Mouse (Mus musculus) urinary bladder, postnatal 25 days (tissue): Measurements from ENCODE around the gene Hexa.

ENCODE experiments used
- DNase-seq: peaks from one replicate; pipeline ENCODE4 v3.0.0; 2022; ENCODE audit warnings: low spot score

Gene Hexa

DNA sequence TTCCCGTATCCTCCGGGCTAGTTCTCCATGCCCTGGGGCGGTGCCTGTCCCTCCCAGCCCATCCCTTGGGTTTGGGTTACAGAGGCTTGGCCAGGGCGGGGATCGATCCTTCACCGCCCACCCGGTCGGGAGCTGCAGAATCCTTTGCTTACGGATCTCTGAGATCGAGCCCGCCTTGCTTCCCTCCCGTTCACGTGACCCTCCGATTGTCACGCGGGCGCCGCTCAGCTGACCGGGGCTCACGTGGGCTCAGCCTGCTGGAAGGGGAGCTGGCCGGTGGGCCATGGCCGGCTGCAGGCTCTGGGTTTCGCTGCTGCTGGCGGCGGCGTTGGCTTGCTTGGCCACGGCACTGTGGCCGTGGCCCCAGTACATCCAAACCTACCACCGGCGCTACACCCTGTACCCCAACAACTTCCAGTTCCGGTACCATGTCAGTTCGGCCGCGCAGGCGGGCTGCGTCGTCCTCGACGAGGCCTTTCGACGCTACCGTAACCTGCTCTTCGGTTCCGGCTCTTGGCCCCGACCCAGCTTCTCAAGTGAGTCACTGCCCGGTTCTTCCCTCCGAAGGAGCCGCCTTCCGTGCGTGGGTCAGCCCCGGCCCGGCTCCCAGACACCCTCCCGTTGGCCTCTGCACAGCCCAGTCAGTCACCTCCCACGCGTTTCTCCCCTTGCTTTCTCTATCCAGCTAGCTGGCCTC, at the start of gene Hexa, which contains the start of gene Tmem202:
Gene Hexa, plus strand, starts transcription at position 100 of the 697 bp plus-strand sequence.
Gene Tmem202, minus strand, starts transcription at position 407 of the 697 bp plus-strand sequence.
- DNase-seq, result peak; percentile 77

DNA sequence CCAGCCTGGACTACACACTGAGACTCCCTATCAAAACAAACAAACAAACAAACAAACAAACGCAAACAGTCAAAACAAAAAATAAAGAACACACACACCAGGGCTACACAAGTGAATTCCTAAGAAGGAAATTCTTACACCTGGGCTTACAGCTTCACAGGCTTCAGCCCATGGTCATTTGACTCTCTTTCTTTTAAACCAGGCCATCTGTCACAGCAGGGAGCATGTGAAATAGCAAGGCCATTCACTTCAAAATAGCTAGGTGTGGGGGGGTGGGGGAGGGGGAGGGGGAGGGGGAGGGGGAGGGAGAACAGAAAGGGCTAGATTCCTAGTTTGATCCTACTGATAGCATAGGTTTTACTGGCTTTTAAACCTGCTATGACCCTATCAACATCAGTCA, 31.2 kb upstream of the Hexa start:
- no peak for DNase-seq

DNA sequence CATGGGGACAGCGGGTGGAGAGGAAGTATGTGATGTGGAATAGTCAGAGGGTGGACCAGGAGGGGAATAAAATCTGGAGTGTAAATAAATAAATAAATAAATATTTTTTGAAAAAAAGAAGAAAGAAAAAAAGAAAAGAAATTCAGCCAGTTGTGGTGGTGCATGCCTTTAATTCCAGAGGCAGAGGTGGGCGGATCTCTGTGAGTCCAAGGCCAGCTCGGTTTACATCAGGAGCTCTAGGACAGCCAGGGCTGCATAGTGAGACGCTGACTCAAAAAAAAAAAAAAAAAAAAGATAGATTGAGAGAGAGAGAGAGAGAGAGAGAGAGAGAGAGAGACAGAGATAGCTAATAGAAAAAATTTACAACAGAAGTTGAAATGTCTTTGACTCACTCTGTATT, 27.0 kb upstream of the Hexa start:
- DNase-seq, result no peak

DNA sequence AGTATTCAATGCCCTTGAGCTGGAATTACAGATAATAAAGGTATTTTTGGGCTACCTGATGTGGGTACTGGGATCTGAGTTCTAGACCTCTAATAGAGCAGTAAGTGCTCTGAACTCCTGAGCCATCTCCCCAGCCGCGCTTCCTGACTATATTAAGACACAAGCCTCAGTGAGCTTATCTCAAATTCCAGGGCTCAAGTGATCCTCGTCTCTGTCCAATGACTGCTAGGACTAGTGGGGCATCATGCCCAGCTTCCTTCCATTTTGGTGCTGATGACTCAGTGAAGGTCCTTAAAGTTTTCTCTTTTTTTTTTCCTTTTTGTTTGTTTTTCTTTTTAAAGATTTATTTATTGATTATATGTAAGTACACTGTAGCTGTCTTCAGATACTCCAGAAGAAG, 24.3 kb upstream of the Hexa start:
- no peak for DNase-seq

DNA sequence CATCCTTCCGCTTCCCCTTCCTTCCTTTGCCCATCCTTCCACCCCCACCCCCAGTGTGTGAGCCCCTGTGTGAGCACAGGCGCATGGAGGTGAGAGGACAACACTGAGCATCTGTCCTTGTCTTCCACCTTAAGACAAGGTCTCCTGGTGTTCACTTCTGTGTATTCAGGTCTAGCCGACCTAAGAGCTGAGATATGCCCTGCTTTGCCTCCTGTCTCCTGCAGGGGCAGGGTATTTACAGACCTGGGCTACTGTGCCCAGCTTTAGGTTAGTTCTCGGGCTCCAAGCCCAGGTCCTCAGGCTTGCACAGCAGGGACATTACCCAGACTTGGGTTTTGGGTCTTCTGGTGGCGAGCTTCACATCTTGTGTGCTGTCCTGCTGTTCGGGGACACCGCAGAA, 22.2 kb upstream of the Hexa start:
- no peak for DNase-seq

DNA sequence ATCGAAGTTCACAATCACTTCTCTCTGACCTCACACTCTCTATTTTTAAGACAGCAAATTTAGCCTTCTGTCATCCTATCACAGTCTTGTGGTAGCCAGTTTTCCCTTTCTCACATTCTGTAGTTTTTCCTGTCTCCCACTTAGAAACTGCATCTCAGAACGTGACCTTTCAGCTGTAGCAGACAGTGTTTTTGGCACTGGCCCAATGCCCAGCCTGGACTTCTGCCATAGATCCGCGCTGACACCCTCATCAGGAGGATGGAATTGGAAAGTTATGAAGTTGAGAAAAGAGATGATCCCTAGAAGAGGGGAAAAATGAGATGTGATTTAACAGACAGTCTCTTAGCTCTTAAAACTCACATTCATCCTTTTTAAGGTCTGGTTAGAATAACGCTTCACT, 20.4 kb upstream of the Hexa start:
- DNase-seq, result no peak

DNA sequence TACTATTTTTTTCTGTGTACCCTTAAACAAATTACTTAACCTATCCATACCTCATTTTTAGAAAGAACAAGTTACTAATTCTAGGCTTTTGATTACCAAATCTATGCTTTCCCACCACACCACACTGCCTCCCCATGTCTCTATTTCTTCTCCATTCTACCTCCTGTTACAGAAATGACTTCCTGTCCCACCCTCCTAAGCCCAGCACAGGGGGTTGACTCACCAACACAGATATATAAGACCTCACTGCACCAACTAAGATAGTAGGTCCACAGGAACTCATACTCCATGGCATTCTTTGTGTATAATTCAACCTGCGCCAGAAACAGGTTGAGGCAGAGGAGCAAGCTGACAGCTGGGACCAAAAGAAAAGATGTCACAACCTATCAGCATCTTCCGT, 19.9 kb upstream of the Hexa start:
- DNase-seq, result no peak

DNA sequence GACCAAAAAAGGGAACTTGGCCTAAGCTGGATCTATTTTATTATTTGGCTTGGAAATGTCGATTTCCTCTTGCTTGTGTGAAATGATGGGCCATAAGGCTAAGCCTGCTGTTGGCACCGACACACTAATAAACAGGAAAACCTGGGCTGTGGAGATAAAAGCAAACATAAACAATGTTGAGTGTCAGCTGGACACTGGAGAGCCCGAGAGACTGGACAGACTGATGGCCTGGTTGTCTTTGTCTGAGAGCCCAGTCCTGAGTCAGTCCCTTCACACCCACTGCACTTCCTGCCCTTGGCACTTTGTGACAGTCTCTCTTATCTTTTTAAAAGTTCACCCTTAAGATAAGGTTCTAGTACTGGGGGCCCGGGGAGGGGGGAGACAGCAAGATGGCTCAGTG, 16.4 kb upstream of the Hexa start:
- no peak for DNase-seq

DNA sequence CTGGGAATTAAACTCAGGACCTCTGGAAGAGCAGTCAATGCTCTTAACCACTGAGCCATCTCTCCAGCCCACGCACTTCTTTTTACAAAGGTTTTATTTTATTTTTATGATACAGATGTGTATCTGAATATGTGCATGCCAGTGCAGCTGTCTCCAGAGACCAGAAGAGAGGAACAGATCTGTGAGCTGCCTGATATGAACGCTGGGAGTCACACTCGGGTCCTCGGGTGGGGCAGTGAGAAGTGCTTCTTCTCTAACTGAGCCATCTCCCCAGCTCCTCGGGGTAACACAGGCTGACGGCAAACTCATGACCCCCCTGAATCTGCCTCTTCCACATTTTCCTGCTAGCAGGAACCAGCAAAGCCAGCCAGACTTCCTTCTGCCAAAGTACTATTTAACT, 12.6 kb upstream of the Hexa start:
- DNase-seq, result no peak

DNA sequence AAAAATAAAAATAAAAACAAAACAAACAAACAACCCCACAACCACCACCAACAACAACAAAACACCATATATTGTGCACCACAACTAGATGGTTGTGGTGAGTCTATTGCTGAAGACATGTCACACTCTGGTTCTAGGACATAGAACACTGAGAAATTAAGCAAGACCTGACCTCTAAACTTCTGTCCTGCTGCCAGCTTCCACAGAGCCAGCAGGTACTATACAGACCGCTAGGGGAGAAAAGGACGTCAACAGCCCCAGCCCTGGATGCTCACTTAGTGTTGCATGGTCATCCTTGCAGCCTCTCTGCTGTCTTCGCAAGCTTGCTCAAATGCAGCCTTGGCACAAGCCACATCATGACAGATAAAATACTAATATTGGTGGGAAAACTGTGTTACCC, 11.8 kb upstream of the Hexa start:
- DNase-seq, result no peak

DNA sequence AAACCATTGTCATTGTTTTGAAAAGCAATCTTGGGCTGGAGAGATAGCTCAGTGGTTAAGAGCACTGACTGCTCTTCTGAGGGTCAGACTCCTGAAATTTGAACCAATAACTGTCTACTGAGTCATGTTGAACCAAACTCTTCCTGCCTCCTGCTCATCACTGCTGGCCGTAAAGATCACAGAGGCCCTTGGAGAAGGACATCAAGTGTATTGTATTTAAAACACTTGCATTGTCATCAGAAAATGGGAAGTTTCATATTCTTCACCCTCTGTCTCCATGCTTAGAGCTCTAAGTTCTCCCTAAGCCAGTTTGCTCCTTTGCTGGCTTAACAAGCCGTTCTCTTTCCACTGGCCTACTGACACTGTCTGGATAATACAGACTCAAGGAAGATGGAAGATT, 11.1 kb upstream of the Hexa start:
- DNase-seq, result no peak

DNA sequence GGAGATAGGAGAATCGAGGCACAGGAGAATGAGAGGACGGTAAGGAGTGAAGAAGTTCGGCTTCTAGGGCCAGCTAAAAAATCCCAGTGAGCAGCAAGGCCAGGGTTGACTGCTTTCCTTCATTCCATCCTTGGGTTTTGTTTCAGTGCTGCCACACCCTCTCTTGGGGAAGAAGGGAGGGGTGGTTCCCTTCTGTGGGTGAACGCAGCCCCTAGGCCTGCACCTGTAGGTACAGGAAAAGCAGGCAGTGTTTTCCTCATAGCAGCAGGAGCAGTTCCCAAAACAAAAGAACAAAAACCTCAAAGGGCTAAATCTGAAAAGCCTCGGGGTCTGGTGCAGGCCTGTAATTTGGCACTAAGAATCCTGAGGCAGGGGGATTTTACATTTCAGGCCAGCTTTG, 7.7 kb upstream of the Hexa start:
- DNase-seq, result no peak

DNA sequence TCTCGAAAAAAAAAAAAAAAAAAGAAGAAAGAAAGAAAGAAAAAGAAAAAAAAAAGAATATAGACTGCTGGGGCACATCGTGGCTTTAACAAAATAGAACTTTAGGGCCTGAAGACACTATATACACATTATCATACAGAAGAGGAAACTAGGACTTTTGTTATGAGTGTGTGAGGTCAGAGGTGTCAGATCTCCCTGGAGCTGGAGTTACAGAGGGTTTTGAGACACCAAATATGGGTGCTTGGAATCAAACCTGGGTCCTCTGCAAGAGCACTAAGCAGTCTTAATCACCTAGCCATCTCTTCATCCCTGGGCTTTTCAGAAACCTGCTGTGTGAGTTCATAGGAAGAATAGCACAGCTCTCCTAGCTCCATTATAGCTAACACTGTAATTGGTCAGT, 5.9 kb upstream of the Hexa start:
- DNase-seq, result no peak

DNA sequence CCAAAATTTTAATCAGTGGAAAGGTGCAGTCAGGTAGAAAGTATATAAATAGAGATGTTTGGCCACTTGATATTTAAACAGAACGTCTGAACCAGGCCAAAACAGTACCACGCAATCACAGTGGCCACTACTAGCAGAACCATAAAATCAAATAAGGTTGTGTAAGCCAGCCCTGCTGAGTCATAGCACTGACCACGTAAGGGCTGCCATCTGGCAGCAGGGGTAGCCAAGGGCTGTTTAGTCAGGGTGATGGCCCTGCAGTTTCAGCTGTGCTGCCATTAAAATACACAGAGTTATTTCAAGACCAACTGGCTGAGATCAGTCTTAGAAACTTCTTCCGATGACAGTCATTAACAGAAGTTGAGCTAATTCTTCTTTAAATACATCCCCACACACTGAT, 5.5 kb upstream of the Hexa start:
- peak; percentile 29 for DNase-seq

DNA sequence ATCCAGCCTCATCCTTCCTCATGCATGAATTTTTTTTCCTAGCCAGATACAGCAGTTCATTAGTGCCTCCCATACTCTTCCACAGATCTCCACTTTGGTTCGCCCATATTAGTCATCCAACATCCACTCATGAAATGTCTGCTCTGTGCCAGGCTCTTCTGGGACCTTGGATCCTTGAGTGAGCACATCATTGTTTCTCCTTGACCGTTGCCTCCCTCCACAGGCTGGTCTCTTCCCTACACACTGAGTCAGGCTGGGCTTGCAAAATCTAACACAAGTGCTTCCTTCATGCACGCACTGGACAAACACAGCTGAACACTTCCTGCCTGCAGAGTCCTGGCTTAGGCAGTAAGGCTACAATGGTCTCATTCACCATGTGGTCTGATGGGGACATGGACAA, 1.7 kb upstream of the Hexa start:
- DNase-seq, result no peak

DNA sequence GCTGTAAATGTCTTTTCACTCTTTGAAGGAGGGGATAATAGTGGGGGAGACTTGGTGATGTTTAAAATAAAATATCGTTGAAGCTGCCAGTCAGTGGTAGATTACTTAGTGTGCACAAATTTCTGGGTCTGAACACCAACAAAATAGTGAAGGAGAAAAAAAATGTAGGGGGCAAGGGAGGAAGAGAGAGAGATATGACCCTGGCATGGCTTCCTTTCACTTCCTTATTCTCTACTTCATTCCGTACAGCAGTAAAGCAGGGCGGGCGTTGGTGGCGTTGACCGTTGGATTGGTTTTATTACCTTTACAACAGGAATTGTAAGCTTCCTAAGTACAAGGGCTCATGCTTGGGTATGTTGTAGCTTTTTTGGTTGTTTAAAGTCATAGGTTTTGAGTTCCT, 2.3 kb downstream of the Hexa start:
- no peak for DNase-seq

DNA sequence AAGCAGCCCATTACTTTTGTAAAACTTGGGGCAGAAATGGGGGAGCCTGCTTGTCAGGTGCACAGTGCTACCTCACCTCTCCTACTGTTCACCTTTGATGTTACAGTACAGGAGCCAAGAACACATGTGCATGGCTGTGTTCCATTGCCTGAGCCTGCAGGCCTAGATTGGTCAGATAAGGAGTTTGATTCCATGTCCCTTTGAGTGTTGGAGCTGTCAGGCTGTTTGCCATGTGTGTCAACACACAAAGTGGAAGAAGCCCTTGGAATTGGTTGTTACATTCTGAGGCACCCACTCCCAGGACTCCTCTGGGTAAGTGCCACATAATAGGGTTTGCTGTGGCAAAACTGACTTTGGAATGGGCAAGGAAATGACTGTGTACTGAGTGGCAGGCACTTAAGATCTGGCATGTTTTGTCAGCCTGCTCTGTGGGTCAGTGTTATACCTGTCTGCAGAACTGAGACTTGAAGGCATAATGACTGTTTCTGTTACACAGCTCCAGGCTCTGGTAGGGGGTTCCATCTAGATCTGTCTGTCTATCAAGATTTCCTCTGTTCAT, 3.5 kb downstream of the Hexa start:
- DNase-seq, result no peak

DNA sequence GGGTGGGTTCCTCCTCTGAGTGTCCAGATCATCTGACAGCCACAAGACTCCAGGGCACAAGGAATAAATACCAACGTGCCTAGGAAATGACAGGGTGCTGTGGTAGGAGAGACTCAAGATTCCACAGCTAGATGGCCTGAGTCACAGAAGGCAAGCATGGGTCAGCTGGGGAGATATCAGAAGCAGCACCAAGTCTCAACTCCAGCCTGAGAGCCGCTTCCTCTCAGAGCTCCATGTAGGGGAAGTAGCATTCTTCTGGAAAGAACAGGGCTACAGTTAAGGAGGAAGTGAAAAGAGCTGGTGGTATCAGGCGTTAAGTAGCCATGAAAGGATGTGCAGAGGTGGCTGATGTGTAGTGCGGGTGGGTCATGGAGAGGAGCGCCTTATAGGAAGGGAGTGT, 5.4 kb downstream of the Hexa start:
- no peak for DNase-seq

DNA sequence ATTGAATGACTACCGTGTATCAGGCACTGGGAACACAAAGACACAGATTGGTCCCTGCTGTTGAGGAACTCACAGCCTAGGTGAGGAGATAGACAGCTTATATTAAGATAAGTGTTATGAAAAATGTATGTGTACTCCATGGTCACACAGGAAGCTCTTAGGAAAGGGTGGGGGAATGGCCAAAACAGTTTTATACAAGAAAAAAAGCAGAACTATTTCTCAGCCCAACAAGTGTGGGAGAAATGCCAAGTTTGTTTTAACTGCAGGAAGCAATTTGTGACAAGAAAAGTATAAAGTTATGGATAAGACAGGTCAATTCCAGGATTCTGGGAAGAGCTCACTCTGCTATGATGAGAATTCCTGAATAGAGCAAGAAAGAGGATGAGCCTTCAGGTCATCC, 8.5 kb downstream of the Hexa start:
- no peak for DNase-seq

DNA sequence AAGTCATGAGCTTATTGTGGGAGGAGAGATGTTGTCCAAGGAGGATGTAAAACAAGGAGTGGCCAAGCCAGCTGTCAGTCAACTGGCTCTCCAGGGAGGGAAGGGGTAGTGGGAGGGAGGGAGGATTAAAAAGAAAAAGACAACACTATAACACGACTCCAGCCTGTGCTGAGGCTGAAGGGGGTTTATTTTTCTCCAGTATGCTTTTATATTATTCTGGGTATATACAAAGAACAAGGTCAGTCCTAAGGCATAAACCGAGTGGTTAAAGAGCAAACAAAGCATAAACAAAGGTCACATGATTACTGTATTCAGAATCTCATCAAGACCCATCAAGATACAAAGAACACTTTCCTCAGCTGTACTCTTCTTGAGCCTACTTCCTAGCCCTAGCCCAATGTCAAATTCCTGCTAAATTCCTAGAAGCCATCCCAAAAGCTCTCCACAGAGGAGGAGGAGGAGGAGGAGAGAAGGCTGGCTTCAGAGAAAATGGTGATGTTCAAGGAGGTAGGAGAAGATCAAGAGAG, 9.7 kb downstream of the Hexa start:
- no peak for DNase-seq

DNA sequence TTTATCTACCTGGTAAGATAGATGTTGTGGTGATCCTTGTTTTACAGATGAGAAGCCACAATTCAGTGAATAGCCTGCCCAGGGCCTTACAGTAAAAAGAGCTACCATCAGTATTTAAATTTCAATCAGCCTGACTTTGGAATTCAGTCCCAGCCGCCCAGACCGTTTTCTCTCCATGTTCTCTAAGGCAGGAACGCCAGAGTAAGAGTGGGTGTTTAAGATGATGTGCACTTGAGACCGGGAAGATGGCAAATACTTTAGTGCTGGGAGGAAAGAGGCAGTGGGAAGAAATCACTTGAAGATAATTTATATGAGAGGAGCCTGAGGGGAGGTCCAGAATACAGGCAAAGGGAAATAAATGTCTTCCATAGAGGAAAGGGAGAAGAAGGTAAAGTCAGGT, 10.7 kb downstream of the Hexa start:
- no peak for DNase-seq

DNA sequence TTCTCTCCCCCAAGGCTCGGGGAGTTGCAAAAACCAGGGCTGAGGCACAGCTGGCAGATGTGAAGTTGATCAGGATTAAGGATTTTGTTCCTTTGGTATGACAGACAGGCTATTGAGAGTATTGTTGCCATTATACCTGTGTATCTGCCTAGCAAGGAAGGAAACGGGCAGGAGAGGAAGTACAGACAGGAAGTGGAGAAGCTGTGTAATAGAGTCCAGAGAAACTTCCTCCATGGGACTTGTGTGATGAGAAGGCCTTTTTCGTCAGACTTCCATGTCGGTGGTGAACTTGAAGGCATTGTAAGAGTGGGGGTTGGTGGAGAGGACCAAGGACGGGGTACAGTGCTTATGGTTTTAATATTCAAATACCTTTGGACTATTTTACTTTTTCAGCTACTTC, 11.7 kb downstream of the Hexa start:
- no peak for DNase-seq

DNA sequence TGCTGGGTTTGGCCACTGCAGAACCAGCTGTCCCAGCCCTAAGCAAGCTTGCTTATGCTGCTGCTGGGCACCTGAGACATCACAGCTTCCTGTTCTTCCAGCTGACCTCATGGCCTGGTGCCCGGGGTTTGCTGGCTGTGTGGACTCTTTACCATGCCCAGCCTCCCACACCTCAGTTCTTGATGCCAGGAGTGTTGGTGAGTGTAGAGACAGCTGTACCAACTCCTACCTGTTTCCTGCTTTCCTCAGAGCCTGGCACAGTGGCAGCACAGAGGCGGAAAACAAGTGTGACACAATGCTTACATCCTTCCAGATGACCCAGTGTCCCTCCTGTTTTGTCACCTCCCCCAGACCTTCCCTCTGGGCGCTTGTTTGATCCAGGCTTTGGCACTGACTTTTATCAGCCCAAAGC, 12.3 kb downstream of the Hexa start:
- DNase-seq, result no peak

DNA sequence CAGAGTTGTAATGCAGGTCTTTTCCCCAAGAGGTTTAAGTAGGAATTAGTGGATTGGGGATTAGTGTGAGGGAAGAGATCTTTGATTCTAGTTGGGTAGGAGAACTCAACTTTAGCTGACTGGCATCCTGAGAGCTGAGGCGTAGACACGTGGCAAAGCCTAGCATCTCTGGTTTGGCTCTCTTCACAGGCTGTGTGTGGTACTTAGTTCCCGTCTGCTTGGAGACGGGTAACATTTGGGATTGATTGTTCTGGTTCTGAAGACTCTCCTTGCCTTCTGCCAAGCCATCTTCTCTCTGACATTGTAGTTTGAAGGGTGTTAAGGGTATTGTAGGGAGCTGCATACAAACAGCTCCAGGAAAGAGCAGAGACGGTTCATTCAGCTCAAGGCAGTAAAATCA, 13.3 kb downstream of the Hexa start:
- no peak for DNase-seq
